Mouse (Mus musculus) C2C12 (cell line): ENCODE results near the gene Msn. TPM values are rescaled to one million over a fixed set of nuclear protein-coding genes. Genes with fewer than 3 reads are reported as not detected.
"Not testable (repeated sequence)": the region's sequence is repeated elsewhere in the genome, so short reads cannot be mapped to it uniquely, and the experiment has no call there.

Experiments used
- H3K27me3 ChIP-seq: one replicate; pipeline ENCODE4 v1.6.1; 2011; ENCODE audit not compliant: control insufficient read depth, insufficient read depth, insufficient read length
- H3K36me3 ChIP-seq: one replicate; pipeline ENCODE4 v1.6.1; 2011; ENCODE audit not compliant: control insufficient read depth, insufficient read depth
- H3K4me3 ChIP-seq: one replicate; pipeline ENCODE4 v1.5.1; 2011; ENCODE audit warnings: mild to moderate bottlenecking, control low read depth; ENCODE audit not compliant: poor library complexity, insufficient read depth, severe bottlenecking
- H3K79me2 ChIP-seq: one replicate; pipeline ENCODE4 v1.6.1; 2011; ENCODE audit not compliant: control insufficient read depth, insufficient read depth
- H3K79me3 ChIP-seq: one replicate; pipeline ENCODE4 v1.6.1; 2011; ENCODE audit warnings: low read depth, control low read depth
- H3ac ChIP-seq: one replicate; pipeline ENCODE3; 2011; ENCODE audit warnings: low read depth; ENCODE audit not compliant: control insufficient read depth, insufficient read length
- CEBPB ChIP-seq: IDR thresholded peaks from one replicate; pipeline ENCODE4 v1.6.1; 2011; ENCODE audit warnings: low read depth, mild to moderate bottlenecking, control low read depth, moderate library complexity
- CTCF ChIP-seq: IDR thresholded peaks from one replicate; pipeline ENCODE4 v1.5.1; 2011; ENCODE audit not compliant: control insufficient read depth, insufficient read depth, insufficient read length
- FOSL1 ChIP-seq: IDR thresholded peaks from one replicate; pipeline ENCODE4 v1.8.0; 2011; ENCODE audit warnings: mild to moderate bottlenecking, low read length; ENCODE audit not compliant: poor library complexity, insufficient read depth, severe bottlenecking
- MAX ChIP-seq: IDR thresholded peaks from one replicate; pipeline ENCODE4 v1.6.1; 2011; ENCODE audit warnings: mild to moderate bottlenecking, control low read depth
- MYOD1 ChIP-seq: IDR thresholded peaks from one replicate; pipeline ENCODE4 v1.6.1; 2011; ENCODE audit warnings: low read depth; ENCODE audit not compliant: control insufficient read depth, insufficient read length
- MYOG ChIP-seq: IDR thresholded peaks from one replicate; pipeline ENCODE4 v1.6.1; 2011; ENCODE audit not compliant: control insufficient read depth, insufficient read length; ENCODE audit errors: extremely low read depth
- USF1 ChIP-seq: IDR thresholded peaks from one replicate; pipeline ENCODE4 v1.6.1; 2011; ENCODE audit warnings: low read depth, mild to moderate bottlenecking, control low read depth, moderate library complexity
- polyA plus RNA-seq: library from polyadenylated mRNA; unstranded; fragments of >200 nt; fragmentation: generic; extraction: Trizol; gene quantifications from one replicate; pipeline ENCODE4 v1.2.1, GENCODE M21; 2012; ENCODE audit warnings: missing spikeins

The Msn gene
- polyA plus RNA-seq, 1 experiment: 280 TPM

DNA sequence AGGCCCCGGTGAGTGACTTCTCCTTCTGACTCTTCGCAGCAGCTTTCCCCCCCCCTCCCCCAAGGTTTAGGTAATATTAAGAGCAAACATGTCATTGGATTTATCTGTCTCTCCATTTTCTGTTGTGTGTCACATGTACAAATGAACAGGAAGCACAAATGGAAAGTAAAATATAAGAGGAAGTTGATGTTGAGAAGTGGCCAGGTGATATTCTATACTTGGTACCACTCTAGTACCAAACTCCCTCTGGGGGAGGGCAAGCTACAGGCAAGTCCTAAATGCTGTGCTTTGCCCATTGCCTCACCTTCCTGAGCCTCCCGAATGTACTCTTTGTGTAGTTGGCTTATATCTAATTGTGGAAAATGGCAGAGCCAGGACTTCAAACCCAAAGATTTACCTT is 62.1 kb downstream of the Msn start:
- Histone ChIP-seq H3K4me3 (no peak overlapping the region), H3ac (no peak overlapping the region), H3K79me2 (no peaks in the 10 kb centered on the region), H3K27me3 (no peaks in the 10 kb centered on the region), H3K36me3 (peaks cover 85% of the 10 kb centered on the region), H3K79me3 (peaks cover 2% of the 10 kb centered on the region)
- no peak for TF ChIP-seq MAX
- no peak for TF ChIP-seq MYOD1
- TF ChIP-seq MYOG: no peak
- no peak for TF ChIP-seq FOSL1
- no peak for TF ChIP-seq CTCF
- TF ChIP-seq CEBPB: no peak
- TF ChIP-seq USF1: no peak

DNA sequence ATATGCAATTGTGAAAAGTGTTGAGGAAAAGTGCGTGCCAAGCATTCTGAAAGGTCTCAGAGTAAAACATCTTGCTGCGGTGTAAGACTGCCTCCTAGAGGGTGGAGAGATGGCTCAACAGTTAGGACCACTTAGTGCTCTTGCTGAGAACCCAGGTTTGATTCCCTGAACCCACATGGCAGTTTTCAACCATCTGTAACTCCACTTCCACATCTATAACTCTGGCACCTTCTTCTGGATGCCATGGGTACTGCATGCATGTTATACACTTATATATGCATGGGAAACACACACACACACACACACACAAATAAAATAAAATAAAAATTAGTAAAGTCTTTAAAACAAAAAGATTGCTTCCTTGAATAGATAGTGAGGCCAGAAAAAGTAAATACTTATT is 66.7 kb downstream of the Msn start:
- Histone ChIP-seq H3K79me2 (no peaks in the 10 kb centered on the region), H3K36me3 (peaks cover 85% of the 10 kb centered on the region), H3K27me3 (no peaks in the 10 kb centered on the region), H3K79me3 (no peaks in the 10 kb centered on the region), H3ac (no peak overlapping the region), H3K4me3 (no peak overlapping the region)
- TF ChIP-seq MYOG (no peak), MYOD1 (no peak)

DNA sequence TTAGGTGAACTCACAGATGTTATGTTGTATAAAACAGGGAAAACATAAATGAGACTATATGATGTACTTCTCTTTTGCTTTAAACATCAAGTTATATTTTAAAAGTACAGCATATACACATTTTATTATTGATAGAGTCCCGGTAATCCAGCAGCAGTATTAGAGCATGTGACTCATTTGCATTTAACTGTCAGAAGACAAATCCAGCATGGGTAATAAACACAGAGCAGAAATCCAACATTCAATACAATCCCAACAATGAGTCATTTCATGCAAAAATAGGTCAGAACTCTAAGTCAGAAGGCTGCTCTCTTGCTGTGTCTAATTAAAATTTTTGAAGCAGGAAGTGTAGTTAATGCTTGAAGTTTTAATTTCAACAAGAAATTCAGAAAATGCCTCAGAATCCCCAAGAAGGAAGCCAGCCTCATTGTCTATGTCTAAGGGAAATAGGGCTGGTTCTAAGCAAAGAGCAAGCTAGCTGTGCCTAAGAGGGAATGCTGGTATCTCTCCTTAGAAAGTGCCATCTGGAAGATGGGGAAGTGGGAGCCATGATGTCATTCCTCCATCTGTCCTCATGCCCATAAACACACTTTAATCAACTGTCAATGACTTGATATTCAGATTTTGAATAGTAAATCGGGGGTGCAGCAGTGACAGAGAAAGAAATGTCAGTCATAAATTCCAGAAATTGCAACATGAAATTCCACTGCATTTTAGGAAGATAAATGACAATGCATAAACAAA is 76.0 kb downstream of the Msn start:
- Histone ChIP-seq H3ac (no peak overlapping the region), H3K79me3 (no peaks in the 10 kb centered on the region), H3K79me2 (no peaks in the 10 kb centered on the region), H3K4me3 (no peak overlapping the region), H3K27me3 (no peaks in the 10 kb centered on the region), H3K36me3 (peaks cover 53% of the 10 kb centered on the region)
- TF ChIP-seq CTCF (no peak), MYOG (no peak), CEBPB (no peak), MAX (no peak), MYOD1 (no peak), FOSL1 (no peak), USF1 (no peak)

DNA sequence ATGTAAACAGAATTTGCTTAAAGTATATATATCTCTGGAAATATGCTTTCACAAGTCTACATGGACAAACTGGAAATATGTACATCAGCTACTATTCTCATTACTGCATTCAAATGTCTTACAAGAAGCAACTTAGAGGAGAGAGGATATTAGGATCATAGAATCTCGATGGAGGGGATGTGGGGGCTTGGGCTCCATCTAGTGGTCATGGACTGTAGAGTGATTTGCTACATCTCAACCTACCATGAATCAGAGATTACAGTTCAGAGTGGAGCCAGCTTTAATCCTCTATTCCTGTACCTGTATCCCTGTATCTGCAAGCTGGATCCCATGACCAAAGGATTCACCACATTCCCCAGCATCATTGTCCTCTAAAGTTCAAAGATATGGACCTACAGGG is 82.6 kb downstream of the Msn start:
- H3K4me3 ChIP-seq: no peak overlapping the region
- no peaks in the 10 kb centered on the region for H3K79me3 ChIP-seq
- no peaks in the 10 kb centered on the region for H3K27me3 ChIP-seq
- H3ac ChIP-seq: no peak overlapping the region
- H3K36me3 ChIP-seq: no peaks in the 10 kb centered on the region
- TF ChIP-seq CEBPB: no peak
- TF ChIP-seq CTCF: peak; percentile 14
- no peaks in the 10 kb centered on the region for H3K79me2 ChIP-seq

DNA sequence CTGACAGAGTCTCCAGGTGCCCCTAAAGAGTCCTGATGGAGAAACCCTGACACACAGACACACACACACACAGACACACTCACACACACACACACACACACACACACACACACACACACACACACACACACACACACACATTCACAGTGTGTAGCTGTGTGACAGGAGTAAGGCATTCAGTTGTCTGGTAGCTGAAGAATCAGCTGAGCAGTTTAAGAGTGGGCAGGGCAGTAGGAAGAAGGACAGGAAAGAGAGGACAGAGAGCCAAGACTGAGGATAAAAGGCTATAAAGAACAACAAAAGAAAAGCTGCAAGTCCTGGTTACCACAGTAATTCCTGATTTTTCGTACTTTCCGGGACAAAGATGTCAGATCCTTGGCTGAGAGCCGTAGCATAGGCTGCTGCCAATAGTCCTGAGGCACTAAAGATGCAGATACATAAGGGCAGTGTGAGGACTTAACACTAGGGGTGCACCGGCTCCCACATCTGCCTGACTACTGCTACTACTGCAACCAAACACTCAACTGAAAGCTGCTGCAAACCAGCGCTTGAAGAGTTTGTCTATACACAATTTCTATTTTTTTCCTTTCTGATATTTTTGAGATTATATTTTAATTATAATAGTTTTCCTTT is 88.4 kb downstream of the Msn start:
- H3ac ChIP-seq: no peak overlapping the region
- H3K36me3 ChIP-seq: no peaks in the 10 kb centered on the region
- no peak for TF ChIP-seq FOSL1
- no peak for TF ChIP-seq MYOG
- TF ChIP-seq USF1: no peak
- no peak for TF ChIP-seq CEBPB
- no peak for TF ChIP-seq CTCF
- TF ChIP-seq MYOD1: no peak
- TF ChIP-seq MAX: no peak
- no peaks in the 10 kb centered on the region for H3K79me3 ChIP-seq
- H3K79me2 ChIP-seq: no peaks in the 10 kb centered on the region
- no peaks in the 10 kb centered on the region for H3K27me3 ChIP-seq
- no peak overlapping the region for H3K4me3 ChIP-seq

DNA sequence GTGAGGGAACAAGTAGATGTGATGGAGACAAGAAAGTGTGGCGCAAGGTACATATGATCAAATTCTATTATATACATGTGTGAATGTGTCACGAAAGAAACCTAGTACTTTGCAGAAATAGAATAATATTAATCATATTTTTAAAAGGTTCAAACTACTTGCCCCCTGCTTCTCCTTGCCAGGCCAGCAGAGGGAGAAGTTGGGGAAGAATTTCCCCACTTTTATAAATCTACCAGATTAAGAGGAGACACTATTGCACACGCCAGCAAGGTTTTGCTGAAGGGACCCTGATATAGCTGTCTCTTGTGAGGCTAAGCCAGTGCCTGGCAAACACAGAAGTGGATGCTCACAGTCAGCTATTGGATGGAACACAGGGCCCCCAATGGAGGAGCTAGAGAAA is 109.3 kb downstream of the Msn start:
- not testable (repeated sequence) for H3K36me3 ChIP-seq, H3K79me2 ChIP-seq, H3ac ChIP-seq, H3K4me3 ChIP-seq, H3K27me3 ChIP-seq, H3K79me3 ChIP-seq
